Mouse (Mus musculus) ES-E14 (cell line): ENCODE measurements around the gene 4930469K13Rik.

Source experiments
- HCFC1 ChIP-seq: IDR thresholded peaks from 2 replicates; pipeline ENCODE4 v1.6.1; 2012; ENCODE audit warnings: low read length, inconsistent platforms, borderline replicate concordance; ENCODE audit not compliant: insufficient read depth
- MAFK ChIP-seq: IDR thresholded peaks from 2 replicates; pipeline ENCODE4 v1.6.1; 2014; ENCODE audit warnings: mild to moderate bottlenecking, low read depth, low read length, inconsistent platforms; ENCODE audit not compliant: insufficient read depth

GRCm38 (mm10) chr11:34001938-34002592 is 96.3 kb downstream of the 4930469K13Rik start:
- TF ChIP-seq HCFC1 (no peak), MAFK (no peak)
